Mouse (Mus musculus) heart, embryonic 10.5 days (tissue): ENCODE data around the gene 2310057M21Rik. TPM values are rescaled to one million over a fixed set of nuclear protein-coding genes. Genes with fewer than 3 reads are reported as not detected.
"Not testable (repeated sequence)": the region's sequence is repeated elsewhere in the genome, so short reads cannot be mapped to it uniquely, and the experiment has no call there.

Experiments used
- DNase-seq: peaks from one replicate; pipeline ENCODE4 v3.0.0-alpha.2; 2017; ENCODE audit warnings: low spot score
- H3K27ac ChIP-seq: fragments of 300-500 bp; sonication (generic); 2 replicates; pipeline ENCODE4 v1.5.1; 2016; ENCODE audit warnings: mild to moderate bottlenecking
- H3K27me3 ChIP-seq: fragments of 300-500 bp; sonication (generic); 2 replicates; pipeline ENCODE4 v1.6.1; 2016; ENCODE audit warnings: mild to moderate bottlenecking; ENCODE audit not compliant: poor library complexity, insufficient read depth, severe bottlenecking
- H3K36me3 ChIP-seq: fragments of 300-500 bp; sonication (generic); 2 replicates; pipeline ENCODE4 v1.6.1; 2016; ENCODE audit warnings: mild to moderate bottlenecking, moderate library complexity
- H3K4me1 ChIP-seq: fragments of 300-500 bp; sonication (generic); 2 replicates; pipeline ENCODE4 v1.6.1; 2016; ENCODE audit warnings: mild to moderate bottlenecking
- H3K4me3 ChIP-seq: fragments of 300-500 bp; sonication (generic); 2 replicates; pipeline ENCODE4 v1.5.1; 2016; ENCODE audit warnings: mild to moderate bottlenecking, moderate library complexity
- H3K9me3 ChIP-seq: fragments of 300-500 bp; sonication (generic); 2 replicates; pipeline ENCODE4 v1.6.1; 2016; ENCODE audit warnings: mild to moderate bottlenecking, moderate library complexity
- WGBS: fragments of 180-500 bp; shearing (Covaris S2); methylation state at CpG from one replicate; pipeline ENCODE4 v1.1.7; 2016; 5-methylcytosine and 5-hydroxymethylcytosine counted together
- polyA plus RNA-seq: library from polyadenylated mRNA; unstranded; fragments of >200 nt; fragmentation: Nextera tagmentation; extraction: Ambion mirVana; gene quantifications from 2 replicates; pipeline ENCODE4 v1.2.1, GENCODE M21; 2016

The 2310057M21Rik gene
- polyA plus RNA-seq: 26.1 and 29.2 TPM in 2 replicates

DNA sequence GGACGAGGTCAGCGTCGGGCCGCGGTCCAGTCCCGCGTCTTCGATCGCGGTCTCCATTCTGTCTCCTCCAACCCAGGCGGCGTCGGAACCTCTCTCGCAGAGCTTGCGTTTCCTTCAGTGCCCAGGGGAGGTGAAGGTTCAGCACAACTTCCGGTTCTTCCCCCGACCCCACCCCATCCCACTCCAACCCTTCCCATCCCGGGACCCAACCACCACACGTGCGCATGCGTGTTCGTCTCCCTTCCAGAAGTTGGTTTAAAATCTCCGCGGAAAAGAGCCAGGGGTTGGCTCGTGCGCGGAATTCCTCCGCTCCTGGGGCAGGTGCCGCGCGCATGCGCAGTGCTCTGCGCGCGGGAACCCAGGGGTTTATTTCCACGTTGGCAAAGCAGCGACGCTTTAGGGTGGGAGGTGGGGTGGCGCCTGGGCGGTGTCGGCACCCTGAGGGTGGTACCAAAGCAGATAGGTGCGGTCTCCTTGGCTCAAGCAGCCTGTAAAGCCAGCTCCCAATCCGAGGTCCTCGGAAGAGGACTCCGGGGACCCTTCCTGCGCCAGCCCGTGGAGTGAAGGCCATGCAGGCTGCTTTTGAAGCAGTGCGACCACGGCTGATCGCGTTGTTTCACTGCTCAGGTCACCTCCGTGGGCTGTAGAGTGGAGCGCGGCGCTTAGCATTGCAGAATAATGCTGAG, at the start of gene 2310057M21Rik:
TSS of gene 2310057M21Rik (minus strand) at position 145 of the 686 bp plus-strand sequence.
- peak within 1 kb of the TSS; percentile 98 for H3K4me3 ChIP-seq
- H3K27ac ChIP-seq: peak within 1 kb of the TSS; percentile 98
- H3K4me1 ChIP-seq: peaks cover 9% of the 10 kb centered on the region; the same call in 1 of the 2 replicates
- peak; percentile 98 for DNase-seq
- H3K36me3 ChIP-seq: peaks cover 22% of the 10 kb centered on the region
- H3K27me3 ChIP-seq: no peaks in the 10 kb centered on the region
- no peaks in the 10 kb centered on the region for H3K9me3 ChIP-seq
- under 1% methylated on average over 55 of the region's 55 CpGs for WGBS

DNA sequence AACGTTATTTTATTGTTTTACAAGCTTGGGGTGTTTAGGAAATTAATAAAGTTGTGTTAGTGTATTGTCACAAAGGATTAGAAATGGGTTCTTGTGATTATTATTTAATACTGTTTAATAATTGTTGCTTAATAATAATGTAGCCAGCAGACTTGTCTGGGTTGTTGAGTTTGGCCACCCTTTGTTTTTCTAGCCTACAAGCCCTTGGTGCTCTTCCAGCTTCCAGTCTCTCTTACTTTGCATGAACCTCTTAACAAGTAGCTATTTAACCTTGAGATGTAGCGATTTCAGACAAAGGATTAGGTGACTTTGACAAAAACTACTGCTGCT, 49.3 kb upstream of the 2310057M21Rik start:
- no peaks in the 10 kb centered on the region for H3K36me3 ChIP-seq
- 73% methylated on average over 2 of the region's 2 CpGs for WGBS
- no peaks in the 10 kb centered on the region for H3K27me3 ChIP-seq
- no peaks in the 10 kb centered on the region for H3K9me3 ChIP-seq
- peaks cover 12% of the 10 kb centered on the region for H3K4me1 ChIP-seq
- no peak for DNase-seq
- H3K27ac ChIP-seq: no peak overlapping the region
- no peak overlapping the region for H3K4me3 ChIP-seq

DNA sequence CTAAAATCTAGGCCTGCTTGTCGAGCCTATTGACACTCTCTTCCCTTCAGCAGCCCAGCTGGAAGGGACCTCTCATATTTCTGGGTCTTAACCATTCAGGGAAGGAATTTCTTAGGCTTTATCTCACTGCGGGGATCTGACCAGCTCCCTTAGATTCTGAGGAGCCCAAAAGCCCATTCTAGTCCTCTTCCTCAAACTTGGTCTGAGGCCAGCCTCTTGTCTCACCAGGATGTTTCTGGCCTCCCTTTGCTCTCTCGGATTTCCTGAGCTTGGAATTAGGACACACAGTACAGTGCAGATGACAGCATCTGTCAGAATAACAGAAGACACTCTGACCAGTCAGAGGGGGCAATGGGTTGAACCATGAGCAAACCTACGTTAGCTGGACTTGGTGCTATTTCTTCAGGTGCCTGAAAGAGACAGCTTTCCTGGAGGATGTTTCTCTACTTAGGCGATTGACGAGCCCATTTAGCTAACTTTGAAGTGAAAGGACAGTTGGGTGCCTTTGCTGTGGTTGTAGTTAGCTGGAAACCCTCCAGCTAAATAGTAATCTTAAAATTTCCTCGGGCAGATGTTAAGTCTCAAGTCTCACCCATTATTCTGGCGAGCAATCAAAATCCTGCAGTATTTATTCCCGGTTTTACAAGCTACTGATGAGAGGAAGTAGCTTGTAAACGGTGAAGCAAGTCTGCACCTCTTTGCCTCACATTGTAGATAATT, 48.8 kb upstream of the 2310057M21Rik start:
- no peaks in the 10 kb centered on the region for H3K9me3 ChIP-seq
- 56% methylated on average over 10 of the region's 10 CpGs for WGBS
- peaks cover 12% of the 10 kb centered on the region for H3K4me1 ChIP-seq
- no peaks in the 10 kb centered on the region for H3K27me3 ChIP-seq
- H3K4me3 ChIP-seq: peak overlapping the region; percentile 98
- no peaks in the 10 kb centered on the region for H3K36me3 ChIP-seq
- no peak overlapping the region for H3K27ac ChIP-seq
- no peak for DNase-seq

DNA sequence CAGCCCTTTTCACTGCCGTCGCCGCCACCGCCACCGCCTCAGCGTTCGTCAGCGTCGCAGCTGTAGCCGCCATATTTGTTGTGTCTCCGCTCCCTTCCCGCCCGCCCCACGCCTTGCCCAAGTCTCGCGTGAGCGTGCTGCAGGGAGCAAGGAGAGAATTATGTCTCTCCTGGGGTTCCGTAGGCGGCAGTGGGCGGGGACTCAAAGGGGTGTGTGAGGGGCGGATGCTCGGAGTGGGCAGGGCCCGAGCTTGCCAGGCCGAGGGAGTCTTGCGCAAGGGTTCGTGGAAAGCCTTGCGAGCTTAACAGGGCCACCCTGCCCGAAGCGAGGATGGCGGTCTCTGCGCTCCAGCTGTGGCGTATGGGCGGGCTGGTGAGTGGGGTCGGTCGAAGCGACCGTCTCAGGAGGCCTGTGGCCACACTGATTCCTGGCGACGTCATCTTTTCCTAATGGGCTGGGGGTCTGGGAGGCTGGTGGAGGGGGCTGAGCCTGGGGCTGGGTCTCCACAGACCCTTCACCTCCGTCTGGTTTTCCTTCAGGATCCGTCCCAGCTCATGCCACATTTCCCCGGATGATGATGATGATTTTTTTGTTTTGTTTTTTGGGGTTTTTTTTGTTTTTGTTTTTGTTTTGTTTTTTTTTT, 48.0 kb upstream of the 2310057M21Rik start, which contains the start of the genes Ikzf5 and Acadsb:
TSS of gene Ikzf5 (minus strand) at position 106 of the 643 bp plus-strand sequence.
TSS of gene Acadsb (plus strand) at position 186 of the 643 bp plus-strand sequence.
- peak within 1 kb of the TSS; percentile 94 for H3K27ac ChIP-seq
- WGBS: under 1% methylated on average over 42 of the region's 42 CpGs
- no peaks in the 10 kb centered on the region for H3K36me3 ChIP-seq
- peaks cover 12% of the 10 kb centered on the region for H3K4me1 ChIP-seq
- H3K27me3 ChIP-seq: no peaks in the 10 kb centered on the region
- DNase-seq: peak; percentile 99
- peak within 1 kb of the TSS; percentile 98 for H3K4me3 ChIP-seq
- H3K9me3 ChIP-seq: no peaks in the 10 kb centered on the region

DNA sequence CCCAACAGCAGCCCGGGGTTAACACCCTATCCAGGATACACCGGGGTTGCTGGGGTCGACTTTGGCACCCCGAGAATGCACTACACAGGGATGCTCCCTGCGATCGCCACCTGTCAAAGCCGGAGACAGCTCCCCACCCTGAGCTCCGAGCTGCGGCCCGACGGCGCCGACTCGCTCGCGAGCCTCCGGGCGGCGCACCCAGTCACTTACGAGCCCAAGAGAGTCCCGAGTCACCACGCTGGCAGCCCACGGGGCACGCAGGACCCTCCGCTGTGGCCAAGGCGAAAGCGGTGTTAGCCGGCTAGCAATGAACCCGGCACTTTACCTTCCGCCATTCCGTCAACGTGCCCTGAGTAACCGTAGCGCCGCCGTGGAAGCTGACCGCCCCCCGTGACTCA, 47.4 kb upstream of the 2310057M21Rik start:
- Histone ChIP-seq H3K4me1 (peaks cover 12% of the 10 kb centered on the region), H3K4me3 (peak overlapping the region; percentile 98), H3K27ac (peak overlapping the region; percentile 94), H3K27me3 (no peaks in the 10 kb centered on the region), H3K36me3 (no peaks in the 10 kb centered on the region), H3K9me3 (no peaks in the 10 kb centered on the region)
- no peak for DNase-seq
- under 1% methylated on average over 38 of the region's 38 CpGs for WGBS

DNA sequence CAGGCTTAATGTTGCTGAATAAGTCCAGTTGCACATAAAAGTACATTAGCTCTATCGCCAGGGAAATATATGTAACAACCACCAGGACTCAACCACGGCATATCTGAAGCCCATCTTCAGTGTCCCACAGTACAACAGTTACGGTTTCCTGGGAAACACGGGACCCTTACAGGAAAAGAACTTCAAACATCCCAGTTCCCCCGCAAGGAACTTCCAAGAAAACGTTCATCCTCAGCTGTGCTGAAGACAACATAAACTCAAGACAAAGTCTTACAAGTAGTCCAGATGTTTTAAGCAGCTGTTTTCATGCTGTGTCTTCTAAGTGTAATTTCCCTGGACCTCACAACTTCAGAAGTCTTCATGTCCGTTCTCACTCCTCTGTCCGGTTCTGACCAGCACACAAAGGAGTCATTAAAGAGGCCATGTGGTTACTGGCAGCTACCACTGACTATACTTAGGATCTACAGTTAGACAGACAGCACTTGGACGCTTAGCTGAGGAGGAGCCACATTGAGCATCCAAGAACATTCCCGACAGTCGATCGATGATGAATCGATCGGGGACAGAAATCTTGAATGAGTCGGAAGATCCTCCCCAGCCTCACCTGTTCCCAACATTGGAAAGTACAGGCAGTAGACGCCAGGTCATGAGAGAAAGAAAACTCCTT, 46.9 kb upstream of the 2310057M21Rik start:
- no peaks in the 10 kb centered on the region for H3K27me3 ChIP-seq
- 10% methylated on average over 16 of the region's 16 CpGs for WGBS
- H3K4me1 ChIP-seq: peaks cover 12% of the 10 kb centered on the region
- H3K4me3 ChIP-seq: peak overlapping the region; percentile 98
- H3K27ac ChIP-seq: peak overlapping the region; percentile 94
- H3K36me3 ChIP-seq: no peaks in the 10 kb centered on the region
- H3K9me3 ChIP-seq: no peaks in the 10 kb centered on the region
- no peak for DNase-seq

DNA sequence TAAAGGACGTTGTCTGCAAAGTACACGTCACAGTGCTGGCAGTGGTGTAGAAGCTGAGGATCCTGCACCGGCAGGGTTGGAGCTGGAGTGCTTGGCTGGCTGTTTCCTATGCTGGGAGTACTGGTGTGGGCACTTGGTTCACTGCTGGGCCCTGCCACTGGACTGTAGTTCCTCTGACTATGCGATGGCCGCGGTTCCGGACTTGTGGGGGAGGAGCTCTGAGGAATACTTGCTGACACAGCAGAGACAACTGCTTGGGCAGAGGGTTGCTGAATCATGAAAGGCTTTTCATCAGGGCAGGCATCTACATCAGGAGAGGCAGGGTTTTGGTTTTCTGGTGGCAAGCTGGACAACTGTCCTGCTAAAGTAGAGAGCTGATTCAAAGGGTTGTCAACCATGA, 29.2 kb upstream of the 2310057M21Rik start:
- H3K36me3 ChIP-seq: peaks cover 45% of the 10 kb centered on the region
- WGBS: 90% methylated on average over 7 of the region's 7 CpGs

DNA sequence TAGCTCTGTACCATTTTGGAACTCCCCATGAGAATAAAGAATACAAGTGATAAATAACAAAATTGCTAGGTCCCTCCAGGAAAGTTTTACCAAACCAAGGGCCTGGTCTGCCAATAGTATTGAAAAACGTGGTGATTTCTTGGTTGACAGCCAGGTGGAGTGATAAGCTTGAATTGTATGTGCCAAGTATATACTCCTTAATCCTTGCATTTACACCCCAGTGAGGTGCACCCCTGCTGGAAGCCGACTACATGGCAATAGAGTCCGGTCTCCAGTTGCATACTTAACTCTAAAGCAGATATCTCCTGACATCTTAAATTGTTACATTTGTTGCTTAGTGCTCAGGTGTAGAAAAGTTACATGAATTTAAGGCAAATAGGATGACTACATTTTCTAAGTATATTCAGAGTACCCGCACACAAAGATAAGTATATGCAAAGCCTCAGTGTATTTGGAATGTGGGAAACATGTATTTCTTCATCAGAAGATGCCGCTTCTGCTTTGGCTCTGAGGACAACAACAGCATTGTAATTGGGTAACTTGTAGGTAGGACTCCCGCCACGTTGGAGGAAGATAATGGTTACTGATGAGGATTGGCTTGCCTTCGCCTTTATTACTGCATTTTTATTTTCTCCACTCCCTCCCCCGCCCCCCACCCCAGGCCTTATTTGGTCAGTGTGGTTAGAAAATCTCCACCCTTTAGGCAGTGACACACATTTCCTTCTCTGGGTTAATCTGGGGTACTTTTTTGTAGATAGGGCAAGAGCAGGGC, 9.5 kb upstream of the 2310057M21Rik start:
- no peak for DNase-seq
- peak overlapping the region; percentile 98; the same call in 1 of the 2 replicates for H3K27ac ChIP-seq

More for the DNA sequence above, 29.2 kb upstream of the 2310057M21Rik start:
- DNase-seq, H3K27me3 ChIP-seq, H3K27ac ChIP-seq, H3K4me3 ChIP-seq, H3K4me1 ChIP-seq, H3K9me3 ChIP-seq: not testable (repeated sequence)

DNA sequence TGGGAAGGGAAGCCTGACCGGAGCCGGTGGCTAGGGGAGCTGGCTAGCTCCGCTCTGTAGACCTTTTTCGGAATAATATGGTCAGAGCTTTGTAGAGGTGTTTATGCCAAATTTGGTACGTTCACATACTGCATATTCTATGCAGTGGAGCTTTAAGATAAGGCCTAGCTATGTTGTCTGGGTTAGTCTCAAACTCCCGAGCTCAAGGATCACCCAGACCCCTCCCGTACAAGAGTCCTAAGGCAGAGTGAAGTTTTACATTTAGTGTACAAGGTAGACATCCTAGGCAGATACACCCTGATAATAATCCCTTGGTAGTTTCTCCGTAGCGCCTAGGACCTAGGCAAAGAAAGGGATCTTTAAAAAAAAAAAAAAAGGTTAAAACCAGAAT, 8.9 kb upstream of the 2310057M21Rik start:
- Histone ChIP-seq H3K36me3 (peaks cover 10% of the 10 kb centered on the region; the same call in 1 of the 2 replicates), H3K4me3 (peak overlapping the region; percentile 79), H3K9me3 (no peaks in the 10 kb centered on the region), H3K27ac (peak overlapping the region; percentile 98), H3K27me3 (no peaks in the 10 kb centered on the region), H3K4me1 (peaks cover 8% of the 10 kb centered on the region)
- no peak for DNase-seq
- 9% methylated on average over 9 of the region's 9 CpGs for WGBS

More for the DNA sequence above, 9.5 kb upstream of the 2310057M21Rik start:
- Histone ChIP-seq H3K27me3 (no peaks in the 10 kb centered on the region), H3K9me3 (no peaks in the 10 kb centered on the region), H3K36me3 (peaks cover 10% of the 10 kb centered on the region; the same call in 1 of the 2 replicates), H3K4me3 (peak overlapping the region; percentile 79), H3K4me1 (peaks cover 8% of the 10 kb centered on the region)
- 71% methylated on average over 9 of the region's 9 CpGs for WGBS

DNA sequence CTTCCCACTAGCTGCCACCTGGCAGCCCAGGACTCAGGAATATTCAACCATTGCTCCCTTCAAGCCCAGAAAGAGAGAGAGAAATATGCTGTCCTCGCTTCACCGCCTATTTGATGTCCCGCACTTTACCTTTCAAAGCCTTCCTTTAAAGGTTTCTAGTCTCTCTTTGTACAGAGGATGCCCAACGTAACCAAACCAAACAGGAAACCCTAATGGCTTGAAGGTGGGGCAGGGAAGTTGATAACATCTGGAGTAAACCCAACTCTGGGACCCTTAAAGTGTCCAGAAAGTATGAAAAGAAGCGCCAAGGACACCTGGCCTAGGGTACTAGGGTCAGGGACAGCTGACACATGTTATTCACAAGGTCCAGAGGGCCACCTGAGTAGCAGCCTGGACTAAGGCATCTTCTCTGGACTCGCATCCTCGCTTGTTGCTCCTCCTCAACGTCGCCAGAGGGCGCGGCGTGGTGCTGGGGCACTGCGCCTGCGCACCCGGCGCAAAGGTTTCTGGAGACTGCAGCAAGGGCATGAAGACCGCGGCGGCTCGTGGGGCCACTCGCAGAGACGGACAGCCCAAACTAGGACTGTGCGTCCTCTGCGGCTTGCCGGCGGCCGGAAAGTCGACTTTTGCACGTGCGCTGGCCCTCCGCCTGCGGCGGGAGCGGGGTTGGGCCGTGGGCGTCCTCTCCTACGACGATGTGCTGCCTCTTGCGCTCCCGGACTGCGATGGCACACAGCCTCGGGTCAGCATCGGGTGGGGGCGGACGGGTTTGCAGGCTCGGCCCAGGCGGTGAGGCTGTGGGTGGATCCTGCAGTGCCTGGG, 8.3 kb upstream of the 2310057M21Rik start, which contains the start of gene Pstk:
TSS of gene Pstk (plus strand) at position 494 of the 822 bp plus-strand sequence.
- Histone ChIP-seq H3K4me1 (peaks cover 8% of the 10 kb centered on the region), H3K36me3 (peaks cover 10% of the 10 kb centered on the region; the same call in 1 of the 2 replicates), H3K9me3 (no peaks in the 10 kb centered on the region), H3K27ac (peak within 1 kb of the TSS; percentile 98), H3K27me3 (no peaks in the 10 kb centered on the region), H3K4me3 (peak within 1 kb of the TSS; percentile 79)
- DNase-seq: peak; percentile 96
- 3% methylated on average over 47 of the region's 47 CpGs for WGBS

DNA sequence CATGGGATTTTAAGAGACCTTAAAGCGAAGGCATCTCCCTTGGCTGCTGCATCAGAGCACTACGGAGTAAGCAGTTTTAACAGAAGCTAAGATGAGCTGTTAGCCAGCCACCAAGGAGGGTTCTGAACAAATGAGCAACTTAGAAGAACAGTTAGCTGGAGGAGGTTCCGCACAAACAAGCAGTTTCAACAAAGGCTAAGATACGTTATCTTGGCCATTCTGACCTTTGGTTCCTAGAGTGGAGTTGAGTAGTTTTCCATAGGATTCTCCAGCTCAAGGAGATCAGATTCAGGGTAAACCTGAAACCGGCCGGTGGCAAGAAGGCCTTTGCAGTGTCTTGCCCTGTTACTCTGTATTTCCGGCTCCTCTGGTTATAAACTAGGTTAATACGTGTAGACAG, 1.6 kb upstream of the 2310057M21Rik start:
- Histone ChIP-seq H3K4me1 (peaks cover 9% of the 10 kb centered on the region; the same call in 1 of the 2 replicates), H3K9me3 (no peaks in the 10 kb centered on the region), H3K27ac (no peak overlapping the region), H3K4me3 (no peak overlapping the region), H3K27me3 (no peaks in the 10 kb centered on the region), H3K36me3 (peaks cover 8% of the 10 kb centered on the region)
- DNase-seq: no peak
- WGBS: 79% methylated on average over 8 of the region's 8 CpGs
